Mouse (Mus musculus): ENCODE measurements around the gene Ccdc12. TPM values are rescaled to one million over a fixed set of nuclear protein-coding genes. Genes with fewer than 3 reads are reported as not detected.

Gene Ccdc12
- polyA plus RNA-seq, 1 experiment from 2014 or later: 144 TPM

DNA sequence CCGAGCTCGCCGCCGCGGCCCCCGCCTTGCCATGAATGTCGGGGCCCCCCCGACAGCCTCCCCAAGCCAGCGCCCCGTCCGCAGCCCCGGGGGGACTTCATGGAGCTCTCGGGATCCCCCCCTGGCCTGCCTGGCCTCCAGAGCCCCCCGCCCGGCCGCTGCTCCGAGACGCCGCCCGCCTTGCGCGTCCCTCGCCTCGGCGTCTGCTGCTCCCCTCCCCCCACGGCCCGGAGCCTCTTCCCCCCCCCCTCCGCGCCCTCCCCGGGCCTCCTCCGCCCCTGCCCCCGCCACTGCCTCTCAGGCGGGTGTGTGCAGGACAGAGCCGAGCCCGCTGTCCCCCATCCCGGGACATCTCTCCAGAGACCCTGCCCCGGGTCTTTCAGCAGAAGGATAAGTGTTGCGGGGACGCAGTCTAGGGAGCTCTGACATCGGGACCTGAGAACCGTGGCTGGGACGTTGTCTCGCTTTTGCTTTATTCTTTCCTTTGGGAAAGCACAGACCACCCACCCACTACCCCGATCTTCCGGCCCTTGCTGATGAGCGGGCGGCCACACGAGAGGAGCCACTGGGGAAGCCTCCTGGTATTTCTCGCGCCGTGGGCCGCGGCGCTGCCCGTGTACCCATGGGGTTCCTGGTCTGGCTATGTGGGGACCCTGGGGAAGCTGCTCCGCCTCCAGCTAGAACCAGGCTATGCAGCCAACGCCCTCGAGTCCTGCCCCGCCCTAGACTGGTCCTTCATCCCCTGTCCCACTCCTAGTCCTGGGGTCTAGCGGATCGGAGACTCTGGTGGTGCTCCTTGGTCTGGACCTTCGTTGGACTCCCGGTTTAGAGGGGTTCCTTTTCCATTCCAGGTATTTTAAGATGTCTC, 87.4 kb downstream of the Ccdc12 start:
- Histone ChIP-seq H3K4me2 (peak overlapping the region; percentile 92), H3K4me1 (ENCODE audit: control insufficient read depth, insufficient read depth, low read length) (peaks cover 9% of the 10 kb centered on the region), H3K4me3 (ENCODE audit: low read depth, low read length) (peak overlapping the region; percentile 68), H3K9me3 (ENCODE audit: control insufficient read depth, low read length) (no peaks in the 10 kb centered on the region), H3K27me3 (ENCODE audit: control insufficient read depth, insufficient read depth, low read length) (peaks cover 23% of the 10 kb centered on the region), H3K27ac (ENCODE audit: low read depth, low read length) (peak overlapping the region; percentile 44; the same call in 1 of the 2 replicates), H3K9ac (ENCODE audit: low read length) (peak overlapping the region; percentile 81), H3K36me3 (ENCODE audit: control insufficient read depth, insufficient read depth, low read length) (no peaks in the 10 kb centered on the region)
- ATAC-seq (ENCODE audit: low FRiP score): peak; percentile 74
- 2% methylated on average over 50 of the region's 63 CpGs for WGBS
- peak; percentile 95 for DNase-seq (ENCODE audit: low spot score, missing footprints)

DNA sequence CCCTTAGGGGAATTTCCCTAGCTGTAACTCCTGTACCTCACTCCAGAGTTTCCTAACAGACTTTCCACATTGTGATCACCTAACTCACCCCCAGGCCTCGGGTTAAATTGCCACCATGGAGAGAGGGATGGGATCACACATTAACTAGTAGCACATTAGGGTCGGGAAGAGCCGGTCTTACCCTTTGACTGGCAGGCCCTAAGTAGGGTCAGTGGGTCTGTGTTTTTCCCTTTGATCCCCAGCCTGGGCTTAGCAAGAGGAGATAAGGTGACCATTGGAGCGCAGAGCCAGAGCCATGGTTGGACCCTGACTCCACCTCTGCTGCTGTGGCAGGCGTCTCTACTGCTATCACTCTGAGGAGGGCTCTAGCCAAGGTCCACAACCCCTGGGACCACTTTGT, 89.4 kb downstream of the Ccdc12 start:
- no peak overlapping the region for H3K4me3 ChIP-seq (ENCODE audit: low read depth, low read length)
- H3K4me1 ChIP-seq (ENCODE audit: control insufficient read depth, insufficient read depth, low read length): peaks cover 9% of the 10 kb centered on the region
- peaks cover 19% of the 10 kb centered on the region for H3K27me3 ChIP-seq (ENCODE audit: control insufficient read depth, insufficient read depth, low read length)
- no peak for ATAC-seq (ENCODE audit: low FRiP score)
- no peak overlapping the region for H3K9ac ChIP-seq (ENCODE audit: low read length)
- no peaks in the 10 kb centered on the region for H3K9me3 ChIP-seq (ENCODE audit: control insufficient read depth, low read length)
- no peak for DNase-seq (ENCODE audit: low spot score, missing footprints)
- 11% methylated on average over 5 of the region's 5 CpGs for WGBS
- no peak overlapping the region for H3K27ac ChIP-seq (ENCODE audit: low read depth, low read length)
- H3K4me2 ChIP-seq: no peak overlapping the region
- H3K36me3 ChIP-seq (ENCODE audit: control insufficient read depth, insufficient read depth, low read length): no peaks in the 10 kb centered on the region

DNA sequence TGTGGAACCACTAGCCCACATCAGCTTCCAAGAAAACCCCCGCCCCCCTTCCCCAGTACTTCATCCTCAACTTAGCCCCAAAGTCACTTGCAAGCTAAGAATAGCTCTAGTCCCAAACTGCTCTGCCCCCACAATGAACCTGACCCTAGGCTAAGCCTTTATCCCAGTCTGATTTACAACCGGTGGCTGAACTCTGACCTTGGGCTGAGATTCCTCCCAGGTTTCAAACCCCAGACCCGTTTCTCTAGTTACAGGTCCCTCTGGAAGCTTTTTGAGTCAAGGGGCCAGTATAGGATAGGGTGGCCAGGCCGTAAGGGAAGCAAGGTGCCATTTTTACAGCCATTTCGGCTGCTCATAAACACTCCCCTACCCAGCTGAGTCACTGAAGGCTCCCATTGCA, 89.9 kb downstream of the Ccdc12 start:
- no peak overlapping the region for H3K27ac ChIP-seq (ENCODE audit: low read depth, low read length)
- H3K4me3 ChIP-seq (ENCODE audit: low read depth, low read length): no peak overlapping the region
- DNase-seq (ENCODE audit: low spot score, missing footprints): no peak
- no peak overlapping the region for H3K4me2 ChIP-seq
- H3K4me1 ChIP-seq (ENCODE audit: control insufficient read depth, insufficient read depth, low read length): peaks cover 9% of the 10 kb centered on the region
- no peak overlapping the region for H3K9ac ChIP-seq (ENCODE audit: low read length)
- peaks cover 16% of the 10 kb centered on the region; the same call in 1 of the 2 replicates for H3K27me3 ChIP-seq (ENCODE audit: control insufficient read depth, insufficient read depth, low read length)
- no peaks in the 10 kb centered on the region for H3K9me3 ChIP-seq (ENCODE audit: control insufficient read depth, low read length)
- WGBS: 29% methylated on average over 5 of the region's 5 CpGs
- no peaks in the 10 kb centered on the region for H3K36me3 ChIP-seq (ENCODE audit: control insufficient read depth, insufficient read depth, low read length)
- no peak for ATAC-seq (ENCODE audit: low FRiP score)

DNA sequence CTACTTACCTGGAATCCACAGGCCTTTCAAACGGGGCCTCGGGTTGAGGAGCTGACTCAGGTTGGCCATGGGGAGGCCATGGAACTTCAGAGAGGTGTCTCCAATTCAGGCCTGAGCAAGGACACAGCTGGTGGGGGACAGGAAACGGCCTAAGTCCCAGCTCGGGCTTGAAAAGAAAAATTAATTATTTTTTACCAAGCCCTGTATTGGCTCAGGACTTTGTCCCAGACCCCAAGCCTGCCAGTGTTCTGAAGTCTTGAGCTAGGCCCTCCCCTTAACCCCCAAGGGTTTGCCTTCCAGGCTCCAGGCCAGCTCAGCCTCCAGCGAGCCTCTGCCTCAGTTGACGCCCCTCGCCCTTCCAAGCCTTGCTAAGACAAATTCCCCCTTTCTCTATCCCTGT, 90.7 kb downstream of the Ccdc12 start, which contains the start of gene Pth1r:
Gene Pth1r (minus strand): TSS at position 185 of the 400 bp plus-strand sequence.
- H3K9me3 ChIP-seq (ENCODE audit: control insufficient read depth, low read length): no peaks in the 10 kb centered on the region
- H3K9ac ChIP-seq (ENCODE audit: low read length): no peak within 1 kb of the TSS
- H3K4me2 ChIP-seq: no peak within 1 kb of the TSS
- WGBS: 71% methylated on average over 7 of the region's 7 CpGs
- H3K4me1 ChIP-seq (ENCODE audit: control insufficient read depth, insufficient read depth, low read length): peaks cover 3% of the 10 kb centered on the region
- no peaks in the 10 kb centered on the region for H3K36me3 ChIP-seq (ENCODE audit: control insufficient read depth, insufficient read depth, low read length)
- ATAC-seq (ENCODE audit: low FRiP score): no peak
- no peak within 1 kb of the TSS for H3K27ac ChIP-seq (ENCODE audit: low read depth, low read length)
- peak; percentile 73 for DNase-seq (ENCODE audit: low spot score, missing footprints)
- no peak within 1 kb of the TSS for H3K4me3 ChIP-seq (ENCODE audit: low read depth, low read length)
- peaks cover 13% of the 10 kb centered on the region; the same call in 1 of the 2 replicates for H3K27me3 ChIP-seq (ENCODE audit: control insufficient read depth, insufficient read depth, low read length)

DNA sequence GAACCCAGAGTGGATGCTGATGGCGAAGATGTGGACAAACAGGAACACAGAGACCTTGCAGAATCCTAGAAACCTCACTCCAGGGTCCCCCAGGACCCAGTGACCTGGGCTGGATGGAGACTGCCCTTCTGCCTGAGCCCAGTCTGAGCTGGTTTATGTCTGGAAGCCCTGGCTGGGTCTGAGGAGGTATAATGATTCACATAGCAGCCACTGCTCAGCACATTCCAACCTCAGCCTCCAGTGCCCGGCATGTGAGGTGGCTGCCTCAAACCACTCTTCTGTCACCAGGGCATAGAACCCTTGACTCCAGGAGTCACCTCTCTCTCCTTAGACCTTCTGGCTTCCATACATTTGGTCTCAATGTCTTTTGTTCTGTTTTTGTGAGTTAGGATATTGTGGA, 92.1 kb downstream of the Ccdc12 start:
- Histone ChIP-seq H3K36me3 (ENCODE audit: control insufficient read depth, insufficient read depth, low read length) (no peaks in the 10 kb centered on the region), H3K9me3 (ENCODE audit: control insufficient read depth, low read length) (no peaks in the 10 kb centered on the region), H3K4me3 (ENCODE audit: low read depth, low read length) (no peak overlapping the region), H3K4me1 (ENCODE audit: control insufficient read depth, insufficient read depth, low read length) (0 out of 2 replicates have a peak, but pooled peaks cover 2% of the 10 kb centered on the region), H3K27ac (ENCODE audit: low read depth, low read length) (no peak overlapping the region), H3K4me2 (no peak overlapping the region), H3K9ac (ENCODE audit: low read length) (no peak overlapping the region), H3K27me3 (ENCODE audit: control insufficient read depth, insufficient read depth, low read length) (peaks cover 13% of the 10 kb centered on the region; the same call in 1 of the 2 replicates)
- DNase-seq (ENCODE audit: low spot score, missing footprints) (peak; percentile 82), ATAC-seq (ENCODE audit: low FRiP score) (no peak)
- WGBS: 76% methylated on average over 2 of the region's 2 CpGs

DNA sequence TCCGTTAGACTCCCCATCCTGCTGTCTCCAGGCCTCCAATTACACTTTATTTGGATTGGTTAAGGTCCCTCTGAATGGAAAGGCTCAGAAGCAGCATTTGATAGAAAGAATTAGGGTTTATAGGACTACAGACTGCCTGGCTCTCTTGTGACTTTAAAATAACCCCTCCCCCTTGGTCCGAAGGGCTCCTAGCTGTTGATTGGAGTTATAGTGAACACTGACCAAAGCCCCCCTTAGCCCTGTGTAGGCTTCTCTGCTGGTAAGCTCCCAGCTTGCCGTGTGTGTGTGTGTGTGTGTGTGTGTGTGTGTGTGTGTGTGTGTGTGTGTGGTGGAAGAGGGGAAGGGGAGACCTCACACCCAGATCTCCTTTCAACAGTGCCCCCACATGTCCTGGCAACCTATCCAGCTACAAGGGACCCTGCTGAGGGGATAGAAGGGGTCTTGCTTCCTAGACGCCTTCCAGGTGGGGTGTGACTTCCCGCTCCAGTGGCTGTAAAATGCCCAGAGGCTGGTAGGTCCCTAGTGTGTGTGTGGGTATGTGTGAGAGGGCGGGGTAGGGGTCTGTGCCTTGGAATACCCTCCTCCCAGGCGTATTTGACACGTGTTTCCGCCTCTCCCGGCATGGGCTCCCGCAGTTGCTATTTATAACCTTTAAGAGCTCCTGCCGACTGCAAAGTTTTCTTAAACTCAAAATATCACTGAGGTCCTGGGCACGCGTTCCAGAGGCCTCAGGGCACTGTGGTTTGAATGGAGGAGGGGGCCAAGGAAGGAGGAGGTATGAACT, 94.3 kb downstream of the Ccdc12 start:
- no peaks in the 10 kb centered on the region; the same call in 1 of the 2 replicates for H3K27me3 ChIP-seq (ENCODE audit: control insufficient read depth, insufficient read depth, low read length)
- DNase-seq (ENCODE audit: low spot score, missing footprints) (peak; percentile 75), ATAC-seq (ENCODE audit: low FRiP score) (no peak)
- H3K4me2 ChIP-seq: no peak overlapping the region
- no peak overlapping the region for H3K4me3 ChIP-seq (ENCODE audit: low read depth, low read length)
- no peaks in the 10 kb centered on the region for H3K36me3 ChIP-seq (ENCODE audit: control insufficient read depth, insufficient read depth, low read length)
- 0 out of 2 replicates have a peak, but pooled peaks cover 2% of the 10 kb centered on the region for H3K4me1 ChIP-seq (ENCODE audit: control insufficient read depth, insufficient read depth, low read length)
- no peaks in the 10 kb centered on the region for H3K9me3 ChIP-seq (ENCODE audit: control insufficient read depth, low read length)
- no peak overlapping the region for H3K9ac ChIP-seq (ENCODE audit: low read length)
- 57% methylated on average over 14 of the region's 14 CpGs for WGBS
- H3K27ac ChIP-seq (ENCODE audit: low read depth, low read length): no peak overlapping the region

DNA sequence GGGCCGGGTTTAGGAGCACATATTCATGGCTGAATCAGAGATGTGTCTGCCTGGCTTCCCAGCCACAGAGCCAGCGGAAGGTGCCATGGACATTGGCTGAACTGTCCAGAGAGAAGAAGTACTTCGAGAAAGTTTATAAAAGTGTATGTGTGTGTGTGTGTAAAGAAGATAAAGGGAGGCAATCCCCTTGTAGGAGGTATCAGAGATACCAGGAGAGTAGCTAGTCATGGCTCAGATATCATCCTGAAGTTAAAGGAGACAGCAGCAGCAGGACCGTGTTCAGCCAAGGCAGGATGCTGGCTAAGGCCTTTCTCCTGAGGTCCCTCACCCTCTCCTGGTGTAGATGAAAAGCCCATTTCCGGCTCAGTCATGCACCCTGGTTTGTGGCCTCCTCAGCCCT, 95.1 kb downstream of the Ccdc12 start:
- no peaks in the 10 kb centered on the region for H3K36me3 ChIP-seq (ENCODE audit: control insufficient read depth, insufficient read depth, low read length)
- no peak for DNase-seq (ENCODE audit: low spot score, missing footprints)
- 0 out of 2 replicates have a peak, but pooled peaks cover 2% of the 10 kb centered on the region for H3K4me1 ChIP-seq (ENCODE audit: control insufficient read depth, insufficient read depth, low read length)
- no peak overlapping the region for H3K27ac ChIP-seq (ENCODE audit: low read depth, low read length)
- no peak for ATAC-seq (ENCODE audit: low FRiP score)
- H3K4me2 ChIP-seq: no peak overlapping the region
- H3K9ac ChIP-seq (ENCODE audit: low read length): no peak overlapping the region
- no peaks in the 10 kb centered on the region for H3K9me3 ChIP-seq (ENCODE audit: control insufficient read depth, low read length)
- WGBS: 80% methylated on average over 5 of the region's 5 CpGs
- H3K27me3 ChIP-seq (ENCODE audit: control insufficient read depth, insufficient read depth, low read length): no peaks in the 10 kb centered on the region
- H3K4me3 ChIP-seq (ENCODE audit: low read depth, low read length): no peak overlapping the region

DNA sequence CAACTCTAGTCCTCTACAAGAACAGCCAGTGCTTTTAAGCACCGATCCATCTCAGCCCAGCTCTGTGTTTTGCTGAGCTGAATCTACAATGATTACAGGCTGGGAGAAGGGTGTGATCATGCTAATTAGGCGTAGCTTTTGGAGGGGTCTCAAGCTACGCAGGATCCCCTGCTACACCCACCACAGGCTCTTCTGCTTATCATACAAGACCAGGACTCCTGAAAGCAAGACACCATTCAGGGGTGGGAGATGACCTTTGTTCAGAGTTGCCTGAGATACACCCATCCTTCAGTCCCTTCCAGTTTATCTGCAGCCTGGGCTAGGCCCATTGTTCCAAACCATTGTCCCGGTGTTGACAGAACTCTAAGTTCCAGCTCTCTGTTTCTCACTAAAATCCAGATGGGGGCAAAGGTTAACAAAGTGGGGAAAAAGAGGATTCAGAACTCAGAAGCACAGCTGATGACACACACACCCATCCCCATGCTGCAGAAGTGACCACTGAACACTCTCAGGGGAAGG, 96.7 kb downstream of the Ccdc12 start:
- peak; percentile 70 for DNase-seq (ENCODE audit: low spot score, missing footprints)
- Histone ChIP-seq H3K9me3 (ENCODE audit: control insufficient read depth, low read length) (no peaks in the 10 kb centered on the region), H3K27me3 (ENCODE audit: control insufficient read depth, insufficient read depth, low read length) (no peaks in the 10 kb centered on the region), H3K36me3 (ENCODE audit: control insufficient read depth, insufficient read depth, low read length) (no peaks in the 10 kb centered on the region), H3K4me3 (ENCODE audit: low read depth, low read length) (no peak overlapping the region), H3K4me1 (ENCODE audit: control insufficient read depth, insufficient read depth, low read length) (0 out of 2 replicates have a peak, but pooled peaks cover 2% of the 10 kb centered on the region), H3K4me2 (no peak overlapping the region), H3K9ac (ENCODE audit: low read length) (no peak overlapping the region), H3K27ac (ENCODE audit: low read depth, low read length) (no peak overlapping the region)
- WGBS: 64% methylated on average over 4 of the region's 4 CpGs
- no peak for ATAC-seq (ENCODE audit: low FRiP score)

Data from midbrain, embryonic 11.5 days (tissue).